Mouse (Mus musculus) lung, adult 2 months (tissue): ENCODE results near the gene Fam19a2.

Experiments
- CTCF ChIP-seq: fragments of 200-500 bp; IDR thresholded peaks from 2 replicates; pipeline ENCODE4 v1.5.1; 2011; ENCODE audit warnings: mild to moderate bottlenecking, low read length, control low read depth; ENCODE audit not compliant: insufficient read depth
- POLR2A ChIP-seq: fragments of 200-500 bp; IDR thresholded peaks from 2 replicates; pipeline ENCODE4 v1.6.1; 2011; ENCODE audit warnings: low read depth, mild to moderate bottlenecking, control low read depth, low read length, borderline replicate concordance; ENCODE audit errors: extremely low read depth

DNA sequence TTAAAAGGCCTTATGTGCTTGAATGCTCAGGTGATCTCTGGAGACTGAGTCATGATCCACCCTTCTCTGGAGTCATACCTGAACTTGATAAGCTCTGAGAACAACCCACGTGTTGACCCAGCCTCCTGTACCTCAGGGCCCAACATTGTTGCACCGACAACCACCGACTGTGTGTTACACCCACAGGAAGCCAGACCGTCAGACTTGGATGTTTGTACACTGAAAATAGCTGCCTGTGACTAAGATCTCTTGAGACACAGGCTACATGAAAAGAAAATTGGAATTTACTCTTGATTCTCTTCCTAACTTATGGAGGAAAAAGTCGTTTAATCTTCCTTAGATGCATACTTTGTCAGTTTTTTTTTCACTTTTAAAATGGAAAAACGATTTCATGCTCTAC lies 121.8 kb downstream of the Fam19a2 start:
- no peak for TF ChIP-seq CTCF
- no peak for TF ChIP-seq POLR2A
